Mouse (Mus musculus) heart, embryonic 16.5 days (tissue): ENCODE measurements around the gene Arhgef10l. TPM values are rescaled to one million over a fixed set of nuclear protein-coding genes. Genes with fewer than 3 reads are reported as not detected.

Experiments
- ATAC-seq: fragments of 200-750 bp; cut with Nextera tagmentation; replicated peaks from 2 replicates; pipeline ENCODE4 v1.8.0; 2017; ENCODE audit warnings: moderate number of reproducible peaks; ENCODE audit not compliant: insufficient read depth, low FRiP score; ENCODE audit errors: extremely low read depth
- H3K27ac ChIP-seq: fragments of 300-500 bp; sonication (generic); 2 replicates; pipeline ENCODE4 v1.5.1; 2014; ENCODE audit warnings: mild to moderate bottlenecking, low read length, control low read depth, moderate library complexity
- H3K27me3 ChIP-seq: fragments of 300-500 bp; sonication (generic); 2 replicates; pipeline ENCODE4 v1.6.1; 2014; ENCODE audit warnings: low read length, mixed read lengths; ENCODE audit not compliant: control insufficient read depth, insufficient read depth
- H3K36me3 ChIP-seq: fragments of 300-500 bp; sonication (generic); 2 replicates; pipeline ENCODE4 v1.6.1; 2014; ENCODE audit not compliant: control insufficient read depth, insufficient read depth
- H3K4me1 ChIP-seq: fragments of 300-500 bp; sonication (generic); 2 replicates; pipeline ENCODE4 v1.6.1; 2014; ENCODE audit warnings: low read length, mixed read lengths; ENCODE audit not compliant: control insufficient read depth, insufficient read depth
- H3K4me2 ChIP-seq: fragments of 300-500 bp; sonication (generic); 2 replicates; pipeline ENCODE4 v1.6.1; 2014; ENCODE audit warnings: low read depth, mild to moderate bottlenecking, control low read depth, low read length
- H3K4me3 ChIP-seq: fragments of 300-500 bp; sonication (generic); 2 replicates; pipeline ENCODE4 v1.5.1; 2014; ENCODE audit warnings: mild to moderate bottlenecking, control low read depth, low read length
- H3K9ac ChIP-seq: fragments of 300-500 bp; sonication (generic); 2 replicates; pipeline ENCODE4 v1.6.1; 2014; ENCODE audit warnings: low read length, control low read depth
- H3K9me3 ChIP-seq: fragments of 300-500 bp; sonication (generic); replicated peaks from 2 replicates; pipeline ENCODE4 v1.6.1; 2016; ENCODE audit warnings: low read length; ENCODE audit not compliant: control insufficient read depth
- WGBS: fragments of 180-500 bp; shearing (Covaris S2); extraction: QIAGEN DNeasy Blood & Tissue Kit; methylation state at CpG from one replicate; pipeline ENCODE4 v1.1.7; 2014; 5-methylcytosine and 5-hydroxymethylcytosine counted together
- polyA plus RNA-seq: library from polyadenylated mRNA; unstranded; fragments of >200 nt; fragmentation: Nextera tagmentation; extraction: Ambion mirVana; gene quantifications from 2 replicates; pipeline ENCODE4 v1.2.1, GENCODE M21; 2015

The Arhgef10l gene
- polyA plus RNA-seq, 1 experiment from 2014 or later, result 18.6 TPM

- 80% methylated on average over 8 of the region's 8 CpGs for WGBS
- no peak overlapping the region for H3K9ac ChIP-seq
- ATAC-seq, result no peak
These were observed 2.0 kb upstream of the Arhgef10l start for GRCm38 (mm10) chr4:140667802-140668201.

DNA sequence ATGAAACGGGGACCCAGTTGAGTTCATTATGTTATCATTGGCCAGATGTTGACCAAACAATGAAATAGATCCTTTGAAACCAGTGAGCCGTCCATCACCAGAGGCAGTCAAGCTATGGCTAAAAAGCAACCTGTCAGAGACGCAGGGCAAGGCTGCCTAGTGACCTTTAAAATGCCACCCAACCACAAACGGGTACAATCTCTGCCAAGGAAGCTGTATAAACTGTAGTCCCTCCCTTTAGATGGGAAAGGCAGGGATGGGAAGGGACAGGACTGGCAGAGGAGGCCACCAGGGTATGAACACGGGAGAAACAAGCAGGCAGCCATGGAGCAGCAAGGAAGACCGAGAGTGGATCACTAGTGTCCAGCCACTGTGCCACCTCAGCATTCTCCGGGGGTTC is 759 bp downstream of the Arhgef10l start:
- ATAC-seq, result no peak
- Histone ChIP-seq H3K4me2 (no peak overlapping the region), H3K27me3 (no peaks in the 10 kb centered on the region), H3K9ac (no peak overlapping the region), H3K27ac (no peak overlapping the region), H3K4me1 (peaks cover 6% of the 10 kb centered on the region), H3K9me3 (no peaks in the 10 kb centered on the region), H3K4me3 (no peak overlapping the region), H3K36me3 (no peaks in the 10 kb centered on the region)
- WGBS, result 76% methylated on average over 7 of the region's 7 CpGs

More at GRCm38 (mm10) chr4:140667802-140668201, 2.0 kb upstream of the Arhgef10l start:
- Histone ChIP-seq H3K9me3 (no peaks in the 10 kb centered on the region), H3K27me3 (no peaks in the 10 kb centered on the region), H3K4me2 (no peak overlapping the region), H3K4me1 (peaks cover 4% of the 10 kb centered on the region), H3K27ac (no peak overlapping the region), H3K36me3 (no peaks in the 10 kb centered on the region), H3K4me3 (no peak overlapping the region)

DNA sequence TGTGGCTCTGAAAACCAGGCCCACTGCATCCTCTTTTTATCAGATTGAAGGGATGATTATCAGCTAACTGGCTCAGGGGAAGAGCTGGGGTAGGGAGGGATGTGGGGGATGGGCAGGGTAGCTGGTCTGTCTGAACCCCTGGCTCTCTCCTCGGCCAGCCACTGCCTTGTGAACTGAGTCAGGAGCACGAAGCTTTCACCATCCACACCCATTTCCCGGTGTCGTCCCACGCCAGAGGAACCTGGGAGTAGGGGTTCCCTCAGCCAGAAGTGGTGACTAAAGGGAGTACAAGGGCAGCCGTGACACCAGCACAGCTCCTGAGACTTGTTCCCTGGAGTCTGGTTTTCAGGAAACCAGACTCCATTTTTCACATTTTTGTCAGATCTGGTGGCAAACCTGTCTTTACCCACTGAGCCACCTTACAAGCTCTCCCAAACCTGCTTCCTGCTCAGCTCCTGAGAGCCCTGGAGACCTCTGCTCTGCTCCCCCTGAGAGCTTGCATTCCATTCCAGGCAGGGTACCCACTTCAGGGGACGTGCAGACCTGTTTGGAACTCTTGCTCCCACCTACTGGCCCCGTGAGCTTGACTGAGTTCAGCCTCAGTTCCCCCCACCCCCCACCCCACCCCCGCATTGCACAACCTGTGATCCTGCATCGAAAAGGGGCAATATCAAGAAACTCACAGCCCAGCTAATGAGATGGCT is 2.8 kb downstream of the Arhgef10l start:
- Histone ChIP-seq H3K4me2 (no peak overlapping the region), H3K4me3 (no peak overlapping the region), H3K27me3 (no peaks in the 10 kb centered on the region), H3K4me1 (peaks cover 13% of the 10 kb centered on the region), H3K9me3 (no peaks in the 10 kb centered on the region), H3K9ac (peak overlapping the region; percentile 2; the same call in 1 of the 2 replicates), H3K27ac (no peak overlapping the region), H3K36me3 (no peaks in the 10 kb centered on the region)
- no peak for ATAC-seq
- 34% methylated on average over 10 of the region's 10 CpGs for WGBS

- peak overlapping the region; percentile 2; the same call in 1 of the 2 replicates for H3K9ac ChIP-seq
- no peak overlapping the region for H3K4me2 ChIP-seq
- 21% methylated on average over 7 of the region's 7 CpGs for WGBS
- no peak for ATAC-seq
- peaks cover 19% of the 10 kb centered on the region for H3K4me1 ChIP-seq
- H3K27me3 ChIP-seq, result no peaks in the 10 kb centered on the region
- no peaks in the 10 kb centered on the region for H3K9me3 ChIP-seq
- H3K27ac ChIP-seq, result peak overlapping the region; percentile 16; the same call in 1 of the 2 replicates
- no peaks in the 10 kb centered on the region for H3K36me3 ChIP-seq
- no peak overlapping the region for H3K4me3 ChIP-seq
These were observed 3.4 kb downstream of the Arhgef10l start for GRCm38 (mm10) chr4:140662453-140662852.

GRCm38 (mm10) chr4:140661406-140662022 is 4.3 kb downstream of the Arhgef10l start:
- WGBS, result 73% methylated on average over 18 of the region's 18 CpGs
- H3K27me3 ChIP-seq, result no peaks in the 10 kb centered on the region
- no peaks in the 10 kb centered on the region for H3K36me3 ChIP-seq
- no peak overlapping the region for H3K27ac ChIP-seq
- H3K4me2 ChIP-seq, result no peak overlapping the region
- no peaks in the 10 kb centered on the region for H3K9me3 ChIP-seq
- H3K4me1 ChIP-seq, result peaks cover 23% of the 10 kb centered on the region
- ATAC-seq, result no peak
- H3K9ac ChIP-seq, result no peak overlapping the region; the same call in 1 of the 2 replicates
- no peak overlapping the region for H3K4me3 ChIP-seq

DNA sequence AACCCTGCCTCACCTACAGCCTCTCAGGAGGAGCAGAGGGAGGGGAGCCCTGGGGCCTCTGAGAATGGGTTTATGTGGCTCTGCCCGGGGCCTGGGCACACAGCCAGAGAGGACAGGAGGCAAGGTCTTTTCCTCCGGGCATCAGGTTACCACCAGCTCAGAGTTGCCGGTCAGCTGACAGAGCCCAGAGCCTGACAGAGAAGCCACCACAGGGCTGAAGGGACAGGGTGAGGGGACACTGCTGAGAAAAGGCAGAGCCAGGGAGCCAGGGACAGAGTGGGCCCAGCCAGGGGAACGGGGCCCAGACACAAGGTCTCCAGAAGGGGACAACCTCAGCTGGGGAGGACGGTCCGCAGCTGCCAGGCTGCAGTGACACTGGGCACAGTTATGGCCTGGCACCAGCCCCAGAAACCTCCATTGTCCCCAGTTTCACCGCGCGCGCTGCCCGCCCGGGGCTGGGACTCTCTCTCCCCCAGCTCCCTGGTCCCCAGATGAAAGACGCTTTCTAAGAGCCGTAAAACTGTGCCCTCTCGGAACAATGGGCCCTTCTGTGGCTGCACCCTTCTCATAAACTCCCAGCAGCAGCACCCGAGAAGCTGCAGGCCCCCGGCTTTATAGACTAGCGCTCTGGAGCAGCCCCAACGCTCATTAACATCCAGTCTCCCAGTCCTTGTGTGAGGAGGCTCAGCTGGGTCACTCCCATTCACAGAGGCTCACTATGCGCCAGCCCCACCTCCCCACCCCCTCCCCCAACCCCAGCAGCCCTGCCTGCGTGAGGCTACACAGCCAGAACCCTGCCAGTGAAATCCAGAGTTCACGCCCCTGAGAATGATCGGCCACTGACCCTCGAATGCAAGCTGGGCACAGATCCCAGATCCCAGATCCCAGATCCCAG is 7.9 kb downstream of the Arhgef10l start:
- Histone ChIP-seq H3K4me2 (peak overlapping the region; percentile 48), H3K27ac (peak overlapping the region; percentile 98), H3K27me3 (no peaks in the 10 kb centered on the region; the same call in 1 of the 2 replicates), H3K36me3 (no peaks in the 10 kb centered on the region), H3K9ac (peak overlapping the region; percentile 63), H3K4me3 (peak overlapping the region; percentile 3), H3K4me1 (peaks cover 21% of the 10 kb centered on the region), H3K9me3 (no peaks in the 10 kb centered on the region)
- WGBS, result 6% methylated on average over 24 of the region's 24 CpGs
- peak; percentile 90 for ATAC-seq

GRCm38 (mm10) chr4:140656529-140656928 is 9.3 kb downstream of the Arhgef10l start:
- ATAC-seq, result no peak
- no peak overlapping the region for H3K4me3 ChIP-seq

DNA sequence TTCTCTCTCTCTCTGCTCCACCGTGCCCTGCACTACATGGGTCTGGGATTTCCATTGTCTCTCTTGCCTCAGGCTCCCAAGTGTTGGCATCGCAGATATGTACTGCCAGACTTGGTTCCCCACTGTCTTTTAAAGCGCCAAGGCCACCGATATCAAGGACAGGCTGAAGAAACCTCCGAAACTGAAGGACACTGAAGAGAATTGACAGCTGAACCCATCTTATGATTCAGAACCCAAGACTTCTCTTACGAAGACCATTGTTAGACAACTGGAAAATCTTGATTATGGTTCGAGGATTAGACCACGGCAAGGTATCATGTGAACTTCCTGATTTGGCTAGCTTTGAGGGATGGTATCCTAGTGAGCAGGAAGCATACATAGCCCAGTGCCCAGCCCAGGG is 11.0 kb downstream of the Arhgef10l start:
- no peak overlapping the region for H3K27ac ChIP-seq
- no peak for ATAC-seq
- H3K4me2 ChIP-seq, result no peak overlapping the region
- 62% methylated on average over 8 of the region's 8 CpGs for WGBS
- no peak overlapping the region for H3K4me3 ChIP-seq
- no peaks in the 10 kb centered on the region for H3K36me3 ChIP-seq
- no peak overlapping the region for H3K9ac ChIP-seq
- H3K9me3 ChIP-seq, result no peaks in the 10 kb centered on the region
- no peaks in the 10 kb centered on the region; the same call in 1 of the 2 replicates for H3K27me3 ChIP-seq
- peaks cover 17% of the 10 kb centered on the region for H3K4me1 ChIP-seq

More at GRCm38 (mm10) chr4:140656529-140656928, 9.3 kb downstream of the Arhgef10l start:
- WGBS, result 81% methylated on average over 8 of the region's 8 CpGs
- Histone ChIP-seq H3K9me3 (no peaks in the 10 kb centered on the region), H3K9ac (no peak overlapping the region), H3K27ac (no peak overlapping the region), H3K4me2 (no peak overlapping the region), H3K36me3 (no peaks in the 10 kb centered on the region), H3K27me3 (no peaks in the 10 kb centered on the region; the same call in 1 of the 2 replicates), H3K4me1 (peaks cover 17% of the 10 kb centered on the region)
